Comparison of ENCODE assay signal across 17 mouse cellular contexts in the genomic region with DNA sequence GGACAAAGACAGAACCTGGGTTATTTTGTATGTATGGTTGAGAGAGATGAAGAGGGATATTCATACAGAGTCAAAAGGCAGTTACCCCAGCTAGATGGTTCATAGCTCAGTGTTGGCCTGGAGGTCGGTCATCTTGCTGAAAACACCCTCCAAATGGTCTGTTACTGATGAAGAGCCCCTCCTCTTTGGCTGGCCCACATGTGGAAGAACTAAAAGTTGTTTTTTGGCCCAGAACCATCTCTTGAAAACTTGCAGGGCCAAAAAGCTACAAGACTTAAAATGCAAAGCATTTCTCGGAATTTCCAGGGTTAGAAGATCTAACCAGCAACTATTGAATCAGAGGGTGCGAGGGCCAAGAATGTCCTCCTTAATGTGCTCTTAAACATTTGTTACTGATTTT. TPM values are rescaled to one million over a fixed set of nuclear protein-coding genes. Genes with fewer than 3 reads are reported as not detected.
DNase-seq lines count a peak whose midpoint lies in the region; TF ChIP-seq lines count a peak whose summit lies in the region.
"Had no signal": no experiment of that assay in that cellular context is flagged by ENCODE, and none has a peak within 500 bp of the region (broad histone marks: within the 10 kb centered on the region; RNA-seq: fewer than 3 reads in every experiment).

No protein-coding gene starts in this region.

- peak; percentile 82 for DNase-seq in heart, adult 11 months
- DNase-seq in heart, postnatal 14 days = no peak
- no peak for DNase-seq in left cerebral cortex, adult 2 months (ENCODE audit: extremely low spot score in 1 of 2, low spot score in 2 of 2)
- no peak for DNase-seq in left cerebral cortex, adult 8-10 months (ENCODE audit: low spot score in 2 of 2)
- peak; percentile 53 for DNase-seq in lung, postnatal 10 days
- DNase-seq in lung, adult 18-20 months = no peak
- DNase-seq in adrenal gland, adult 18-20 months (ENCODE audit: low spot score in 2 of 2) = no peak
- DNase-seq in adrenal gland, postnatal 14 days = no peak
- DNase-seq: cerebellum, adult 2 months; cerebellum, postnatal 36 days; midbrain, embryonic 14.5 days had no signal

- intact Hi-C loops in heart, postnatal 14 days (cut with DNase I) = no loop called here
- intact Hi-C loops in left cerebral cortex, adult 2 months (cut with DNase I) = no loop called here

- no peak for TF ChIP-seq CTCF in left cerebral cortex, adult 2 months (IDR thresholded peaks at IDR 0.05)

- no peak overlapping the region for H3K4me3 ChIP-seq in left cerebral cortex, adult 2 months
- H3K4me3 ChIP-seq: erythroblast, embryonic 14.5 days; forebrain, embryonic 13.5 days; hindbrain, embryonic 15.5 days; liver, embryonic 15.5 days; megakaryocyte, embryonic 14.5 days had no signal

- peak overlapping the region; percentile 12; the same call in 1 of the 2 replicates for H3K27ac ChIP-seq in left cerebral cortex, adult 2 months
- H3K27ac ChIP-seq: forebrain, embryonic 13.5 days; hindbrain, embryonic 15.5 days; liver, embryonic 15.5 days had no signal

RNA-seq across cellular contexts. Expression of a gene that starts 12.4 kb away (rescaled TPM):
- 10 to 100 TPM; 25.9 to 28.2 TPM for total RNA-seq in heart, postnatal 14 days (2021)
- total RNA-seq in left cerebral cortex, adult 2 months (2021) = 10 to 100 TPM; 18.1 to 19.5 TPM
- 10 to 100 TPM; 20.3 to 21.7 (median 20.9) TPM for total RNA-seq in left cerebral cortex, adult 8-10 months (2022)
- 100 to 1,000 TPM; 105 to 174 TPM for total RNA-seq in adrenal gland, adult 18-20 months (2021)
- 150 and 156 TPM in 2 replicates for total RNA-seq in adrenal gland, postnatal 14 days (2021)
- total RNA-seq: G1E had no signal

Comparison
In these comparisons a context has a peak if more than half of its experiments do, and no peak if none do; other contexts are left out.
1. DNase-seq: peak in heart, adult 11 months (single experiment) and lung, postnatal 10 days (single experiment); none in heart, postnatal 14 days (0 of 2), left cerebral cortex, adult 2 months (0 of 2), left cerebral cortex, adult 8-10 months (0 of 2), lung, adult 18-20 months (0 of 2), adrenal gland, adult 18-20 months (0 of 2) and adrenal gland, postnatal 14 days (single experiment).